Mouse (Mus musculus) adrenal gland, adult (tissue): ENCODE results near the gene Rfc1.
"Not testable (repeated sequence)": the region's sequence is repeated elsewhere in the genome, so short reads cannot be mapped to it uniquely, and the experiment has no call there.

Experiments
- DNase-seq, 2 experiments: peaks; one replicate each; pipeline ENCODE4 v3.0.0; 2022 to 2023; ENCODE audit warnings: low spot score in 1 of 2; ENCODE audit not compliant: inconsistent age in 2 of 2

Gene Rfc1

DNA sequence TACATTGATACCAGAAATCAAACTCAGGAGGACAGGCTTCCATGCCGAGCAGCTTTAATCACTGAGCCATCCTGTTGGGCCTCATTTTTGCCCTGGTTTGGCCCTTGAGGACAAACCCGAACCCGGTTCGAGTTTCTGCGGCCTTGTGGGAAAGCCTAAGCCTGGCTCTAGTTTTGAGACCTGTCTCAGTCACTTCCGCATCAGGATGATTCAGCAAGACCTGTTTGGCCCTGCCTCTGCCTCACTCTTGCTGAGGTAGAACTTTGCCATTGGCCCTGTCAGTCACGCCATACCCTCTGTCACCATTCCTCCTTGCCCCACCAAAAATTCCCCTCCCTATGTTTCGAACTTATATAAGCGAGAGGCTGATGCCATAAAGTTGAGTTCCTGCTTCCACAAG is 35.3 kb downstream of the Rfc1 start:
- no peak for DNase-seq

DNA sequence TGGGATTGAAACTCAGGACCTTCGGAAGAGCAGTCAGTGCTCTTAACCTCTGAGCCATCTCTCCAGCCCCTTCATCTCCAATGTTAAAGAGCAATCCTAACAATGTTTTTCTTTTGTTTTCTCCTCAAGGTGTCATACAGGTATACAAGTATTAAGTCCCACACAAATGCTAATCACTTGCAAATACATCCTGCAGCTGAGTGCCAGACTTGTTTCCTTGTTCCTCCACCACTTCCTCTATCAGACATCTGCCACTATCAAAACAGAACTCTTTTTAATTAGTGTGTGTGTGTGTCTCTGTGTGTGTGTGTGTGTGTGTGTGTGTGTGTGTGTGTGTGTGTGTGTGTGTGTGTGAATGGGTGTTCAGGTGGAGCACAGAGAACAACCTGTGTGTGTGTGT is 35.8 kb downstream of the Rfc1 start:
- not testable (repeated sequence) for DNase-seq

DNA sequence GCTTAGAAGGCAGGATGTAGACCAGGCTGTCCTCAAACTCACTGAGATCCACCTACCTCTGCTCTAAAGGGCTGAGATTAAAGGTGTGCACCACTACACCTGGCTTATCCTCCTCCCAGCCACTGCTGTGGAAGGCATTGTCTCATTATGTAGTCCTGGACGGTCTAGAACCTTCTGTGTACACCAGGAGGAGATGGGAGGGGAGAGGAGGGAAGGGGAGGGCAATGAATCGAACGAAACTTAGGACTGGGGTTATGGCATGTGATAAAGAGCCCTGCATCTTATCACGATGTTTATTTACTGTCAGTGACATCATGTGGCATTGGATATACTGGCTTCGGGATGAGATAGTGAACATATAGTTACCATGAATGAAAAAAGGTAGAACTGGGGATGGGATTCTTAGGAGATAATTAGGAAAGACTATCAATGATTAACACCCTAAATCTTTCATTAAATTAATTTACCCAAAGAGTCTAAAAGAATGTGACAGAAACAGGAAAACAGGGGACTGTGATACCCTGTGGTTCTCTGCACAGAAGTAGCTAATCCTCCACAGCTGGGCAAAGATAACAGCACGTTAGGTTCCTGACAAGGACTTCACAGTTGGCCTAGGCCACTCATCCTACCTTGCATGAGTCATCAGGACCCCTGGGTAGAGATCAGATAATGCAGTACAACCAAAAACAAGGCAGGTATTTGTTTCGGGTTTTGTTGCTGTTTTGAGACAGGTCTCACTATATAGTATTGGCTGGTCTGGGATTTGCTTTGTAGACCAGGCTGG is 37.1 kb downstream of the Rfc1 start:
- DNase-seq = no peak

DNA sequence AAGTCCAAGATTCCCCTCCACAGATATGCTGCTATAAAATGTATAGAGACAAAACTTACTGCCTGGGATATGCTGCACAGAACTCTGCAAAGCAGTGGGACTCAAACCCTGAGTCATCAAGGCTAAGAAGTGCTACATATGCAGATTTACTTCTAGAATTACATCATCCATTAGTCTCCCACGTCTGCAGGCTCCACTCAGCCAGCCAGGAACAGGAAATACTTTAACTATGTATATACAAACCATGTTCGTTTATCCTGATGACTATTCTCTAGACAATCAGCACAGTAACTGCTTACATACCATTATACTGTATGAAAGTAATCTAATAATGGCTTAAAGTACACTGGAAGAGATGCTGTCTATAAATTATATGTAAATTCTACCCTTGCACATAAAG is 41.2 kb downstream of the Rfc1 start:
- DNase-seq = peak in 1 of 2 experiments; percentile 30

DNA sequence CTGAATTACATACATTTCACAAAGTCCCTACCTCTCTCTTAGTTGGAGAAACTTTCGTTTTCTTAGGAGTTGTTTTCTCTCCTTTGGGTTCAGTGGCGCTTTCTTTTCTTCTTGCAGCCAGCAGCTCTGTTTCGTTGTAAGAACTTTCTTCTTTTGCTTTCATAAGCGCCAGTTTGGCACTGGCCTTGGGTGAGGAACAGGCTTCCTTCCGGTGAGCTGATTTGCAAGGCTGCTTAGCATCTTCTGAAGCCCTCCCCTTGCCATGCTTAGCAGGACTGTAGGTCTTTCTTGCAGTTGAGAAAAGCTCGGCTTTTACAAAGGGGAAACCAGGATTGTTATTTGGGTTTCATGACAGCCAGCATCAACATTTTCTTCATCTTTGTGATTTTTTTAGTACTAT is 41.8 kb downstream of the Rfc1 start:
- peak in 1 of 2 experiments; percentile 35 for DNase-seq

DNA sequence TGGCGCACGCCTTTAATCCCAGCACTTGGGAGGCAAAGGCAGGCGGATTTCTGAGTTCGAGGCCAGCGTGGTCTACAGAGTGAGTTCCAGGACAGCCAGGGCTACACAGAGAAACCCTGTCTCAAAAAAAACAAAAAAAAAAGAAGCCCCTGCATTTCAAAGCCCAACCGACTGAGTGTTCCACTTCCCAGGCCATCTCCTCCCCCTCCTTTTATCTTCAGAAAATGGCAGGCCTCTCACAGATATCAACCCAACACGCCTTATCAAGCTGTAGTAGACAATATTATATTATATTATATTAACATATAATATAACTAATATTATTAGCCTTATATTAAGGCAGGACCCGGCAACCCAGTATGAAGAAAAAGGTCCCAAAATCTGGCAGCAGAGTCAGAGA is 46.5 kb downstream of the Rfc1 start:
- not testable (repeated sequence) for DNase-seq

DNA sequence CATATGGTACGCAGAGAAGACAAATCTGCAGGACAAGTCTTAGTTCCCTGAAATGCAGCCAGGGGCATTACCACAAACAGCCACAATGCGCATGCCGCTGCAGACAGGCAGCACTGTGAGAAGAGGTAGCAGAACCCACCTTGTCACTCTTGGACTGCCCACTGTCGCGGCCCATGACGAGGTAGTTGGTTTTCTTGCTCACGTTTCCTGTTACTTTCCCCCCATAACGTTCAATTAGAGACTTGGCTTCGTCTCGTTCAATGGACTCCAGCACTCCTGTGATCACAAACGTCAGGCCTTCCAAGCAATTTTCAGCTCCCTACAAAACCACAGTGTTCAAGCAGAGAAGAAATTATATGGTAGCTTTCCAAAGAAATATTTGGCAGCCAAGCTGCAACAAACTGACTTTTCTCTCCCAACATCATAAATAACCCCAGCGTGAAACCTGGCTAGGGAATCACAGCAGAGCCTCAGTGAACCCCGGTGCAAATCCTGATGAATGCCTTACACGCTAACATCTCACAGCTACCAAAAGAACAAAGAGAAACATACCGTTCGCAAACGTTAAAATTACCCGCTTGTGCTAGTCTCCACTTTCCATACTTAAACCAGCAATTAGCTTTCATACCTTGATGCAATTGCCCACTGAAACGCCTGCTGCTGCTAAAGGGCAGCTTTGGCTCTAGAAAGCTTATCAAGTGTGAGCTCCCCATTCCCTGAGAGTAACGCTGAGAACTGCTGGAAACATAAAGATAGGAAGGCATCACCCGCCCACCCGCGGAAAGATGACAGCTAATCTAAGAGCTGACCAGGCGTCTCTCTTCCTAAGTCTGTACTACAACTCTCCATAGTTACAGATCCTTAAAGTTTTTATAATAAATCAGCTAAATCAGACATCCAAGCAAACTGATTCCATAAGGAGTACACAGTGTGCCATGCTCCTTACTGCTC is 47.4 kb downstream of the Rfc1 start:
- DNase-seq = no peak

DNA sequence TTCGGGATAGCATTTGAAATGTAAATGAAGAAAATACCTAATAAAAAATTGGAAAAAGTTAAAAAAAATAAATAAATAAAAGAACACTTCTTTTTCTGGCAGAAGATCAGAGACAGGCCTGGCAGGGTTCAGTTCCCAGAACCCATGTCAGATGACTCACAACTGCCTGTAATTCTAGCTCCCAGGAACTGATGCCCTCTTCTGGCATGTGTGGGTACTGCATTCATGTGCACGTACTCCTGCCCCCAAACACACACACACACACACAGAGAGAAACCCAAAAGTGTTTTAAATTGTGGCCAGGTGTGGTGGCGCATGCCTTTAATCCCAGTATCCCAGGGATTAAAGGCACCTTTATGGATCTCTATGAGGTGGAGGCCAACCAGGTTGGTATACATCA is 51.3 kb downstream of the Rfc1 start:
- peak; percentile 20 to 62 for DNase-seq

DNA sequence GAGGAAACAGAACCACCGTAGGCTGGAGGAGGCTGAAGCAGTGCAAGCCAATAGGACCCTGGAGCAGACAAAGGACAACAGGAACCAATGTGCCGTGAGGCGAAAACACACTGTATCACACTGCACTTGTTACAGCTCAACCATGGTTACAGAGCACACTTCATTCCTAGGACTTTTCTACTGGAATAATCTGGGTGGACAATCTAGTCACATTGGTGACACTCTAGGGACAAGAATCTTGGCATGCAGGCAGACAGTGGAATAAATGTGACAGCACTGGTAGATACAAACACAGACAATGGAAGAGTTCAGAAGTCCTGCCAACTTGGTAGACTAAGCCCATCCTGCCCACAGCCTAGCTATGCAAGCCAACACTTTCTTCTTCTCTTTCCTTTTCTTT is 54.3 kb downstream of the Rfc1 start:
- DNase-seq = no peak

DNA sequence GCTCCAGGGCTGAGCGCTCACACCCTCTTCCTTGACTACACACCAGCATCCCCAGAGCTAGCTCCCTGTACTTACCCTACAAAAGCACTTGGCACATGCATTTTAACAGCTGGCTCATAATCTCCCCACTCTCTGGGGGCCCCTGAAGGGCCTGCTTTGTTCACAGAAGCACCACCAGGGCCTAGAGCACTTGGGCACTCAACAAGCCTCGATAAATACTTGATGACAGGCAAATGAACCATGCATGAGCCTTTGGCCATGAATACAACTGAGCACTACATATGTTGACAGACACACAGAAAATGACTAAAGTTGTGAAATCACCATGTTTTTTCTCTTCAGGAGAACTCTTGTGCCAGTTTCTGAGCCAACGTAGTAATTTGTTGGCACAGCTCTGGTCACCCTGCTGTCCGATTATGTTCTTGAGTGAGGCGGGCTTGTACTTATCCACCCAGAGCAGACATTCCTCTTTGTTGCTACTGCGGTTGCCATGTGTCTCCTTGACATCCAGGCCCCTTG is 56.3 kb downstream of the Rfc1 start:
- no peak for DNase-seq

DNA sequence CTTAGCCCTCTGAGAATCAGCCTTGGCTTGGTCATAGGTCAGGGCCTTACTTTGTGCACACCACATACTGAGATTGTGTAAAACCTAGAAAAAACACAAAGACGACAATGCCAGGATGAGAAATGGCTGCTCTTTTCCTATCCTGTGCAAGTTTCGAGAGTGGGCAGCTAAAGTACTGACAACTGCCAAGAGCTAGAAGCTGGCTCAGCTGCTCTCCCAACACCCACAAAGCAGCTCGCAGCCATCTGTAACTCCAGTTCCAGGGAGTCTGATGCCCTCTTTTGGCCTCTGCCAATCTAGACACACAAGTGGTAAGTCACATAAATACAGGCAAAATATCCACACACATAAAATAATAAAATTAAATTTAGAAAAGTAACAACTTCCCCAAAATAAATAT is 61.5 kb downstream of the Rfc1 start:
- DNase-seq = peak in 1 of 2 experiments; percentile 47

DNA sequence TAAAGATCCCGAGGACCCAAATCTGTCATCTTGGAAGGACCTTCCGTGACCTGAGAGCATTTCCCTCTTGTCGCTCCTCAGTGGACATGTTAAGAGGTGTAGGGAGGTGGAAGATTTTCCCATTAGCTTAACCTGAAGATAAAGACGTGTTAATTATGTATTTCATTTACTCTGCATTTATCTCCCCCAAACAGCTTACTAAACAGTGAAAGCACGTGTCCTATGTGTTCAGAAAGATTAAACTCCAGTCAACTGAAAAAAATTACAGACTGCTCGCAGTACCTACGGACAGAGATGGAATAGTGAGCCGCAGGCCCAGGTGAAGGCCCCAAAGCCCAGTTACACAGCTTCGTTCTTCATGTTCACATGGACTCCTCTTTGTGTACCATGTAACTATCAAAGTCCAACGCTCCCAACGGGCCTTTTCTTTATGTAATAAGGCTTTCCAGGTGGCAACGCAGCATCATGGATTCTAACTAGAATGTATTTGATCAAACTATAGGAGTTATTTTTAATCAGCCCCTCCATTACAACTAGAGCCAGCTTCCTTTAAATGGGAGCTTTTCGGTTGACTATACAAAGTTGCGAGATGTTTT is 77.5 kb downstream of the Rfc1 start:
- no peak for DNase-seq

DNA sequence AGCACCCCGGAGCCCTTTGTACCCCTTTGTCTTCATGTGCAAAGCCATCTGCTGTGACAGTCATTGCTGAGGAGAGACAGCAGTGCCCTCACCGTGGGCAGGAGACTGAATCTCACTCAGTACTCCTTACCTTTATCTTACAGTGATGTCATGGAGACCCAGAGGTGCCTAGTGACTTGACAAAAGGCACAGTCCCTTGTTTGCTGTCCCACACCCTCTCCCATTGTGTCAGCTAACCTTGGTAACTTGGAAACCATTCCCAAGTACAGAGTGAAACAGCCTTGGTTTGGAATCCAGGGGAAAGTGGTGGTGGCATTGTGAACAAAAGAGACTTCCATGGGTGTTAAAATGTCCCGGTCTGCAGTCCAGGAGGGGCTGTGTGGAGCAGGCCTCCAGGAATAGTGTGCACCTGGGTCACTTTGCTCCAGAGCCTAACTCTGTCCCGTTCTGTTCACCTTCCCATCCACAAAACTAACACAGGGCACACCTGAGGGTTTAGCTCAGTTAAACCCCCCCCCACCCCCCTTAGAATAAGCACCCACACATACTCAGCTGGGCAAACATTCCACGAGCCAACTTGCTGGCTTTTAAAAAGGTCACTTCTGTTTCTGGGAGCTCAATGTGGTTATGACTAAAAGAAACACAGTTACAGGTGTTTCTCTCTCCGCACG is 85.2 kb downstream of the Rfc1 start:
- peak in 1 of 2 experiments; percentile 71 for DNase-seq

DNA sequence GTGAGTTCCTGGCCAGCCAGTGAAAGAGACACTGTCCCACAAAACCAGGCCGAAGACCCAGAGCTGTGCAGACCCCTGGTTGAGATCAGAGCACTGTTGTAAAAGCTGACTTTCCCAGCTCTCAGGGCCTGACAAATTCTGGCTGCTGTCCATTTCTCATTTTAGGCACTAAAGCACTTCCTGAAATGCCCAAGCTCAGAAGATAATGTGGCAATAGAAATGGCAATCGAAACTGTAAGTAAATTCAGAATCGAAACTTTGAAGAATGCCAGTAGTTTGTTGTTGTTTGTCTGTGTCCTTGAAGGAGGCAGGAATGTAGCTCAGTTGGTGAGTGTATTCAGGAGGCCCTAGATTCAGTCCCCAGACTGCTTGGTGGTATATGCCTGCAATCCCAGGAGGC is 88.2 kb downstream of the Rfc1 start:
- peak in 1 of 2 experiments; percentile 71 for DNase-seq

DNA sequence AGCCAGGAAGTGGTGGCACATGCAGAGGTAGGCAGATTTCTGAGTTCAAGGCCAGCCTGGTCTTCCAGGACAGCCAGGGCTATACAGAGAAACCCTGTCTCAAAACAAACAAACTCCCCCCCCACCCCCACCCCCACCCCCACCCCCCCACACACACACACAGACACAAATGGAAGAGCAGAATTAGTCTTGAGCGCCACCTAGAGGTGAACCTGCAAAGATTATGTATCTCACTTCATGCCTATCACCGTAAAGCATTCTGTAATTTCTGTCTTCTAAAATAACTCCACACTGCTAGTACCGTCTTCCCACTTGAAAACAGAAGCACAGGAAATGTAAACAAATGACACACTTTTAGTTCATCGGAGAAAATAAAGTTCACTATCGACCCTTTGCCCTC is 92.7 kb downstream of the Rfc1 start:
- DNase-seq = peak; percentile 29 to 74

DNA sequence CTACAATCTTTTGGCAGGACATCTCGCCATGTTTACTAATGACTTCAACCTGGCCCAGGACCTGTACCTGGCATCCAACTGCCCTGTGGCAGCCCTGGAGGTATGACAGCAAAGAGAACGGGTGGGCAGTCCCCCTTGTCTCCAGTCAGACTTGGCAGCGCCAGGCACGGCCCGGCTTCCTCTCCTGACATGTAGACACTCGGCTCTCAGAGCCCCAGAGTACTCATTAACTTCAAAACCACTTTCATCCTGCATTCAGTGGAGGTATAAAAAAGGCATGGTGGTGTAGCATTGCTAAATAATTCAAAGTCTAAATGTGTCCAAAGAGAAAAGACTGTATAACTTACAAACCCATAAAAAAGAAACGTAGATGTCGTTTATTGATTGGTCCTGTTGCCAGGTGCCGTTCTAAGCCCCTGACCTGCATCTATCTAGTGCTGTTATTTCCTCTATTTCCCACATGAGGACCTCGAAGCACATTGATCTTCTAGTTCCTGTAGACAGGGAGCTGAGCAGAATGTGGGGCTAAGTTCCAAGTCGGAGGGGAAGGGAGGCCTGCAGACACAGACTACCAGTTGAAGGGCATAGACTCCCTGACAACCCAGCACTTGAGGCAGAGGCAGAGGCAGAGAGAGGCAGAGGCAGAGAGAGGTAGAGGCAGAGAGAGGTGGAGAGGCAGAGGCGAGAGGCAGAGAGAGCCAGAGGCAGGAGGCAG is 104.0 kb downstream of the Rfc1 start:
- DNase-seq = no peak

DNA sequence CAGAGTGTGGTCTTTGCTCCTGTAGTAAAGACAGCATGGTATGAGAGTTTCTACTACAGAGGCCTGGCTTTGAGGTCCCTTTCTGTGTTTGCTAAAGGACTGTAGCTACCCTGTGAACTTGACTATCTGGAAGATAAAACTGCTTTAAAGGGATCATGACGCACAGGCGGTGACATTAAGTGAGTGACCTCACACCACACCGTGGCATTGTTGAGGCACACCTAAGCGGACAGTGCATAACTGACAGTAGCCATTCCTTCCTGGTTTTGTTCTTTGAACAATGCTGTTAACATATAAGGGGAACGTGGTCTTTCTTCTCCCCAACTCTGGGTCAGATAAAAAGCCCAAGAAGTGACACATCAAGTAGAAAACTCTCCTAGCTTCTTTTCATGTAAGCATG is 111.4 kb downstream of the Rfc1 start:
- no peak for DNase-seq

DNA sequence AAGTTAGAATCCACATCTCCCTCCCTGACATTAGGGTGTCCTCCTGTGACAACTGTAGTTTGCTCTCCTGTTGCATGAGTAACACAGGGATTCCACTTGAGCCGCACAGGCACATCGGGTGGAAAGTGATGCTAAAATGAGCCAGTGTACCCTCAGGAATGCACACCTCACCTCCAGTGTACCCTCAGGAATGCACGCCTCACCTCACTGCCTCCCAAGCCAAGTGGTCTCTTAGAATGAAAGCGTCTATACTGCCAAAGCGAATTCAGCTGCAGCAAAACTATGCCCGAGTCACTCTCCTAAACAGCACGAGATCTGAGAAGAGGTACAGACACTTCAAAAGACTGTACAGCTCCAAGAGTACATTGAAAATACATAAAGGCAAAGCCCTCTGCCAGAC is 114.4 kb downstream of the Rfc1 start:
- no peak for DNase-seq

DNA sequence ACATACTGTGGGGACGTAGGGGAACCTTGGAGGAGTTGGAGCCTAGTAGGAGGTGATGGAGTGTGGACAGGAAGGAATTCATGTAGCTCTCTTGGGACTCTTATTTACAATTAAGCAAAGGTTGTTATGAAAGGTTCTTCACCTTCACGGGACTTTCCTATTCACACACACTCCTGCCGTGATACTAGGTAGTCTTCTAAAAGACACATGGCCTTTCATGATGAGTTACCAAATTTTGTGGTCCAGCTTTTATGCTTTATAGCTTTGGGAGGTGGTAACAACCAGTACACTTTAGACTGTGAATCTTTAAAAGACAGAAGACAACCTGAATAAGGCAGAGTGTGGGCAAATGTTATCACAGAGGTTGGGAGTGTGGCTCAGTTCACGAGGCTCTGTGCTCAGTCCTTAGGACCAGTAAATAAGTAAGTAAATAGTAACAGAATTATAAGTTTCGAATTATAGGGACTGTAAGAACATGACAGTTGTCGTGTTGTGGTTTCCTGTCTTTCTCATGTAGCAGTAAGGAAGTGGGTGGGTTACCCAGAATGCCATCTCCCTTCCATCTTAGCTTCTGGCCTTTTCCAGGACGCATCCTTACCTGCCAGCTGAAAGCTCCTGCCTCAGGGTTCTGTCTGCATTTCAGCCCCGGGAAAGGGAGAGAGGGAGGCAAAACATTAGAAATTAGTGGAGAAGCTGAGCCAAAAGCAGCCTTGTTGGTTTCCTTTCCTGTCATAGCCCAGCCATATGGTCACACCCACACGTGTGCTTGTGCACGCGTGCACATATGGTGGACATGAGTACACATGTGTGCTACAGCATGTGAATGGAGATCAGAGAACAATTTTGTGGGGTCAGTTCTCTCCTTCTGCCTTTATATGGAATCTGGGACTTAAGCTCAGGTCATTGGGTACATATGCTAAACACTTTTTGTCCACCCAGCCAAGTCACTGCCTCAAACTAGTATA is 117.9 kb downstream of the Rfc1 start:
- no peak for DNase-seq
